Mouse (Mus musculus): ENCODE measurements at regions not wholly inside any gene's neighbourhood (a gene's known extent, or its start where the extent isn't known, plus 50 kb on each side); places are given as distances from the start of the nearest gene placed in this dataset.

- in situ Hi-C loops (cut with MboI; ENCODE audit: low pct_unique_long_range_greater_than_20kb): no loop called here
- no peaks in the 10 kb centered on the region for H3K27me3 ChIP-seq
- POLR2A ChIA-PET: no interaction called here
- DNase-seq (ENCODE audit: low read depth, low spot score): no peak
- no peak for TF ChIP-seq CTCF (IDR thresholded peaks at IDR 0.05)
- no peak for ATAC-seq
- CTCF ChIA-PET: no interaction called here
Observed at GRCm38 (mm10) chr13:83023972-83024371, 479.9 kb upstream of the Mef2c start.

GRCm38 (mm10) chr13:83035962-83036361 lies 467.9 kb upstream of the Mef2c start:
- H3K27me3 ChIP-seq: no peaks in the 10 kb centered on the region
- no peak for ATAC-seq
- in situ Hi-C loops (cut with MboI; ENCODE audit: low pct_unique_long_range_greater_than_20kb): no loop called here
- no peak for DNase-seq (ENCODE audit: low read depth, low spot score)
- ChIA-PET POLR2A (no interaction called here), CTCF (interaction anchor here (1.0 kb wide), 1 partner anchor 20 kb away, joined by 3 read pairs; no protein-coding TSS in a partner anchor)
- TF ChIP-seq CTCF (IDR thresholded peaks at IDR 0.05): no peak

GRCm38 (mm10) chr13:83041506-83041905 lies 462.3 kb upstream of the Mef2c start:
- no peaks in the 10 kb centered on the region for H3K27me3 ChIP-seq
- no peak for ATAC-seq
- no peak for TF ChIP-seq CTCF (IDR thresholded peaks at IDR 0.05)
- in situ Hi-C loops (cut with MboI; ENCODE audit: low pct_unique_long_range_greater_than_20kb): no loop called here
- CTCF ChIA-PET: no interaction called here
- no peak for DNase-seq (ENCODE audit: low read depth, low spot score)
- POLR2A ChIA-PET: no interaction called here

GRCm38 (mm10) chr13:83045516-83045915 lies 458.3 kb upstream of the Mef2c start:
- in situ Hi-C loops (cut with MboI; ENCODE audit: low pct_unique_long_range_greater_than_20kb): no loop called here
- DNase-seq (ENCODE audit: low read depth, low spot score) (no peak), ATAC-seq (no peak)
- H3K27me3 ChIP-seq: no peaks in the 10 kb centered on the region
- POLR2A ChIA-PET: no interaction called here
- CTCF ChIA-PET: no interaction called here
- no peak for TF ChIP-seq CTCF (IDR thresholded peaks at IDR 0.05)

GRCm38 (mm10) chr13:83045970-83046369 lies 457.9 kb upstream of the Mef2c start:
- DNase-seq (ENCODE audit: low read depth, low spot score) (no peak), ATAC-seq (no peak)
- in situ Hi-C loops (cut with MboI; ENCODE audit: low pct_unique_long_range_greater_than_20kb): no loop called here
- TF ChIP-seq CTCF (IDR thresholded peaks at IDR 0.05): no peak
- ChIA-PET CTCF (no interaction called here), POLR2A (no interaction called here)
- H3K27me3 ChIP-seq: no peaks in the 10 kb centered on the region

- in situ Hi-C loops (cut with MboI; ENCODE audit: low pct_unique_long_range_greater_than_20kb): no loop called here
- no peak for TF ChIP-seq CTCF (IDR thresholded peaks at IDR 0.05)
- no peak for ATAC-seq
- H3K27me3 ChIP-seq: no peaks in the 10 kb centered on the region
- CTCF ChIA-PET: no interaction called here
- no peak for DNase-seq (ENCODE audit: low read depth, low spot score)
- POLR2A ChIA-PET: no interaction called here
Observed at GRCm38 (mm10) chr13:83046571-83047123, 457.2 kb upstream of the Mef2c start.

GRCm38 (mm10) chr13:83055865-83056264 lies 448.0 kb upstream of the Mef2c start:
- no peaks in the 10 kb centered on the region for H3K27me3 ChIP-seq
- ATAC-seq (no peak), DNase-seq (ENCODE audit: low read depth, low spot score) (no peak)
- POLR2A ChIA-PET: no interaction called here
- in situ Hi-C loops (cut with MboI; ENCODE audit: low pct_unique_long_range_greater_than_20kb): no loop called here
- CTCF ChIA-PET: interaction anchor here (1.0 kb wide), 1 partner anchor 21 kb away, joined by 3 read pairs; no protein-coding TSS in a partner anchor
- TF ChIP-seq CTCF (IDR thresholded peaks at IDR 0.05): no peak

GRCm38 (mm10) chr13:83056415-83056814 lies 447.4 kb upstream of the Mef2c start:
- POLR2A ChIA-PET: interaction anchor here (0.6 kb wide), 1 partner anchor 20 kb away, joined by 3 read pairs; no protein-coding TSS in a partner anchor
- H3K27me3 ChIP-seq: no peaks in the 10 kb centered on the region
- CTCF ChIA-PET: no interaction called here
- no peak for TF ChIP-seq CTCF (IDR thresholded peaks at IDR 0.05)
- in situ Hi-C loops (cut with MboI; ENCODE audit: low pct_unique_long_range_greater_than_20kb): no loop called here
- ATAC-seq: no peak
- DNase-seq (ENCODE audit: low read depth, low spot score): no peak

- no peak for TF ChIP-seq CTCF (IDR thresholded peaks at IDR 0.05)
- CTCF ChIA-PET: no interaction called here
- DNase-seq (ENCODE audit: low read depth, low spot score): no peak
- POLR2A ChIA-PET: no interaction called here
- H3K27me3 ChIP-seq: no peaks in the 10 kb centered on the region
- in situ Hi-C loops (cut with MboI; ENCODE audit: low pct_unique_long_range_greater_than_20kb): no loop called here
- no peak for ATAC-seq
Observed at GRCm38 (mm10) chr13:83064727-83065126, 439.1 kb upstream of the Mef2c start.

- POLR2A ChIA-PET: no interaction called here
Observed at GRCm38 (mm10) chr13:83065201-83065600, 438.6 kb upstream of the Mef2c start.

GRCm38 (mm10) chr13:83066115-83066753 lies 437.6 kb upstream of the Mef2c start:
- in situ Hi-C loops (cut with MboI; ENCODE audit: low pct_unique_long_range_greater_than_20kb): no loop called here
- no peak for TF ChIP-seq CTCF (IDR thresholded peaks at IDR 0.05)
- ChIA-PET POLR2A (no interaction called here), CTCF (no interaction called here)
- no peaks in the 10 kb centered on the region for H3K27me3 ChIP-seq
- ATAC-seq: no peak
- DNase-seq (ENCODE audit: low read depth, low spot score): no peak

More at GRCm38 (mm10) chr13:83065201-83065600, 438.6 kb upstream of the Mef2c start:
- DNase-seq (ENCODE audit: low read depth, low spot score): no peak
- ATAC-seq: no peak
- TF ChIP-seq CTCF (IDR thresholded peaks at IDR 0.05): no peak
- in situ Hi-C loops (cut with MboI; ENCODE audit: low pct_unique_long_range_greater_than_20kb): no loop called here
- CTCF ChIA-PET: no interaction called here
- H3K27me3 ChIP-seq: no peaks in the 10 kb centered on the region

- in situ Hi-C loops (cut with MboI; ENCODE audit: low pct_unique_long_range_greater_than_20kb): no loop called here
- TF ChIP-seq CTCF (IDR thresholded peaks at IDR 0.05): no peak
- DNase-seq (ENCODE audit: low read depth, low spot score) (no peak), ATAC-seq (no peak)
- ChIA-PET POLR2A (no interaction called here), CTCF (no interaction called here)
- H3K27me3 ChIP-seq: no peaks in the 10 kb centered on the region
Observed at GRCm38 (mm10) chr13:83067496-83067895, 436.3 kb upstream of the Mef2c start.
